Mouse (Mus musculus) stomach, postnatal 0 days (tissue): Measurements from ENCODE around the gene Creb5. TPM values are rescaled to one million over a fixed set of nuclear protein-coding genes. Genes with fewer than 3 reads are reported as not detected.

Experiments
- ATAC-seq: fragments of 200-750 bp; cut with Nextera tagmentation; 2 replicates; pipeline ENCODE4 v1.8.0; 2017; ENCODE audit not compliant: low FRiP score, low TSS enrichment
- DNase-seq: peaks from one replicate; pipeline ENCODE4 v3.0.0-alpha.2; 2016; ENCODE audit warnings: low spot score
- H3K27ac ChIP-seq: fragments of 300-500 bp; sonication (generic); replicated peaks from 2 replicates; pipeline ENCODE4 v1.5.1; 2014; ENCODE audit warnings: mild to moderate bottlenecking, control low read depth
- H3K27me3 ChIP-seq: fragments of 300-500 bp; sonication (generic); 2 replicates; pipeline ENCODE4 v1.6.1; 2014; ENCODE audit warnings: low read length; ENCODE audit not compliant: control insufficient read depth, insufficient read depth
- H3K36me3 ChIP-seq: fragments of 300-500 bp; sonication (generic); 2 replicates; pipeline ENCODE4 v1.6.1; 2014; ENCODE audit warnings: low read length, mixed read lengths; ENCODE audit not compliant: control insufficient read depth, insufficient read depth
- H3K4me1 ChIP-seq: fragments of 300-500 bp; sonication (generic); replicated peaks from 2 replicates; pipeline ENCODE4 v1.6.1; 2014; ENCODE audit warnings: antibody characterized with exemption; ENCODE audit not compliant: control insufficient read depth, insufficient read depth
- H3K4me2 ChIP-seq: fragments of 300-500 bp; sonication (generic); replicated peaks from 2 replicates; pipeline ENCODE4 v1.6.1; 2014; ENCODE audit warnings: low read depth, mild to moderate bottlenecking, control low read depth, moderate library complexity
- H3K4me3 ChIP-seq: fragments of 300-500 bp; sonication (generic); 2 replicates; pipeline ENCODE4 v1.5.1; 2014; ENCODE audit warnings: low read depth, low read length, control low read depth
- H3K9ac ChIP-seq: fragments of 300-500 bp; sonication (generic); 2 replicates; pipeline ENCODE4 v1.6.1; 2014; ENCODE audit warnings: mild to moderate bottlenecking, low read length, control low read depth, mixed read lengths
- H3K9me3 ChIP-seq: fragments of 300-500 bp; sonication (generic); 2 replicates; pipeline ENCODE4 v1.6.1; 2016; ENCODE audit warnings: low read length; ENCODE audit not compliant: control insufficient read depth
- CTCF ChIP-seq: IDR thresholded peaks from 2 replicates; pipeline ENCODE4 v1.5.1; 2016; ENCODE audit warnings: antibody characterized with exemption, low read depth, mild to moderate bottlenecking, moderate library complexity
- EP300 ChIP-seq: optimal IDR thresholded peaks from 2 replicates; pipeline ENCODE3; 2016; ENCODE audit warnings: antibody characterized with exemption
- WGBS: fragments of 180-500 bp; shearing (Covaris S2); extraction: QIAGEN DNeasy Blood & Tissue Kit; methylation state at CpG from one replicate; pipeline ENCODE4 v1.1.7; 2014; 5-methylcytosine and 5-hydroxymethylcytosine counted together
- polyA plus RNA-seq: library from polyadenylated mRNA; unstranded; fragments of >200 nt; fragmentation: Nextera tagmentation; extraction: Ambion mirVana; gene quantifications from 2 replicates; pipeline ENCODE4 v1.2.1, GENCODE M21; 2015

Creb5 gene
- polyA plus RNA-seq, 1 experiment from 2014 or later: 3.2 TPM

DNA sequence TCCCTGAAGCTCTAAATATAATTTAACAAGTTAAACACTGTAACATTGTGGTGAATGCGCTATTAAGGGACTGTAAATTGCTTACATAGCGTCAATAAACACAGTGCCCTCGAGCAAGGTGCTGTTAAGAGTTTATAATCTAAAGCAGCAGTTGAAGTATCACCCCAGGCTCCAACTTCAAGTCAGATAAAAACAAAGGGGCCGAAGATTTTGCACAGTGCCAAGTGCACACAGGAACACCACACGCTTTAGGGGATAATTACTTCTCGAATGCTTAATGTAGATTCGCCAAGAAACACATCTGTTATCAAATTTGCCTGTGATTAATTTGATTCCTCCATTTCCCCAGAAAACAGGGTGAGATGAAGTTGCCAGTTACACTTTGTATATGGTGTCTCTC lies 142.3 kb downstream of the Creb5 start:
- no peak for TF ChIP-seq CTCF
- no peak for TF ChIP-seq EP300
- H3K27me3 ChIP-seq: no peaks in the 10 kb centered on the region
- H3K4me1 ChIP-seq: no peaks in the 10 kb centered on the region
- no peak overlapping the region for H3K4me3 ChIP-seq
- 49% methylated on average over 7 of the region's 7 CpGs for WGBS
- no peaks in the 10 kb centered on the region for H3K9me3 ChIP-seq
- no peak overlapping the region for H3K27ac ChIP-seq
- no peak overlapping the region for H3K4me2 ChIP-seq
- no peak for DNase-seq
- H3K9ac ChIP-seq: no peak overlapping the region
- H3K36me3 ChIP-seq: no peaks in the 10 kb centered on the region
- ATAC-seq: no peak

DNA sequence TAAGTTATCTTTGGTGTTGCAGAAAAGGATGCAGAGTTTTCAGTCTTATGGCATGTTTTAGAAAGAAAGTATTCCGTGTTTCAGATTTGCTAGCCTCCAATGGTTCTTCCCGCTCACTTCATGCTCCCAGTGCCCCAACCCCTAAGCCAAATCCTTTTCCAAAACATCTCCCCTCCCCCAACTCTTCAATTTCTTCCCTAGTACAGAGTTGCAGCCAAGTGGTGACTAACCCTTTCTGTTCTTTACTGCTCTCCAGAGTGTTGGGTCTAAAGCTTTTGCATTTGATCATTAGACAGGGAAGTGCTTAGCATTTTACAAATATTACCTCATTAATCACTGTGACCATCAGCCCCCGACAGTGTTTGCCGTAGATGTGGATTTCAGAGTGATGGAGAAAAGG lies 142.8 kb downstream of the Creb5 start:
- Histone ChIP-seq H3K36me3 (no peaks in the 10 kb centered on the region), H3K9ac (0 out of 2 replicates have a peak overlapping the region, but pooled peaks have one; percentile 27), H3K4me2 (no peak overlapping the region; the same call in 1 of the 2 replicates), H3K4me1 (no peaks in the 10 kb centered on the region), H3K4me3 (no peak overlapping the region), H3K9me3 (no peaks in the 10 kb centered on the region), H3K27me3 (no peaks in the 10 kb centered on the region), H3K27ac (no peak overlapping the region)
- ATAC-seq: no peak
- TF ChIP-seq EP300 (no peak), CTCF (no peak)
- WGBS: 32% methylated on average over 4 of the region's 4 CpGs
- DNase-seq: no peak

DNA sequence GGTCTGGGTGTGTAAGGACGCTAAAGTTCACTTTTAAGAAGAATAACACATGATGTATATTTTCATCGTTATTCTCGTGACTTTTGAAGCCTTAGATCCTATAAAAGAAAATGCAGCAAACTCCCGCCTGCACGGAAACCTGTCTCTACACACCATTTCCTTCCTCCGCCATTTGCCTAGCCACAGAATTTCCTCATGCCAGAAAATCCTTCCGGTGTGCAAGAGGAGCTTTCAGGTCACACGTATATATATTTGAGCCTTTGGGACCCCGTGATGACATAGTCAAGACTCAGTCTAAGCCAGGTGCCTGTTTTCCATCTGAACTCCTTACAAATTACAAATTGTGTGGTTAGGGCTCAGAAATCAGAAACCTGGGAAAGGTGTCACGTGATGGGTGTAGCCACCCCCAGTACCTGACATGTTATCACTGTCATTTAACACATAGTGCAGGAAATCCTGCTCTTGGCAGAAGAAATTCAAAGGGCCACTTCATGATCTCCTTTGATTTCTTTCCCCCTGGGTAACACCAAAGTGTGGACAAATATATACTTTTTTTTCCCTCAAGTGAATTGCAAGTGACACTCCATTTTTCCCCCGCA lies 158.9 kb downstream of the Creb5 start:
- no peaks in the 10 kb centered on the region for H3K36me3 ChIP-seq
- H3K9me3 ChIP-seq: no peaks in the 10 kb centered on the region
- no peak overlapping the region for H3K4me3 ChIP-seq
- no peak overlapping the region for H3K27ac ChIP-seq
- no peak for TF ChIP-seq EP300
- no peak for TF ChIP-seq CTCF
- no peak overlapping the region for H3K9ac ChIP-seq
- H3K4me2 ChIP-seq: no peak overlapping the region
- DNase-seq: no peak
- 89% methylated on average over 11 of the region's 11 CpGs for WGBS
- no peaks in the 10 kb centered on the region for H3K4me1 ChIP-seq
- H3K27me3 ChIP-seq: no peaks in the 10 kb centered on the region
- no peak for ATAC-seq

DNA sequence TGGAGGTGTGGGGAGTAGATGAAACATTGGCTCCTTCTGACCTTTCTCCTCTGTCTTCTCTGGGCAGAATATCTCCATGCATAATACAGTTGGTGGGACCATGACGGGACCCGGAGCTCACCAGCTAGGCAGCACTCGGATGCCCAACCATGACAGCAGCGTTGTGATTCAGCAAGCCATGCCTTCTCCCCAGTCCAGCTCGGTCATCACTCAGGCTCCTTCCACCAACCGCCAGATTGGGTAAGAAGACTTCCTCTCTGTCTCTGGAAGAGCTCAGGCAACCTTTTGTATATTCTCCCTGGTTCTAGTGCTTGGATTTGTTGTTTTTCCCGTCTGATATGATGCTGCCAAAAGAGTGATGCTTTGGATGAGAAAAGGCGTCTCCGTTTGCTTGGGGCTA lies 160.4 kb downstream of the Creb5 start:
- TF ChIP-seq EP300 (no peak), CTCF (no peak)
- WGBS: 89% methylated on average over 9 of the region's 9 CpGs
- Histone ChIP-seq H3K36me3 (no peaks in the 10 kb centered on the region), H3K9ac (no peak overlapping the region), H3K4me3 (no peak overlapping the region), H3K27ac (no peak overlapping the region), H3K27me3 (no peaks in the 10 kb centered on the region), H3K4me1 (no peaks in the 10 kb centered on the region), H3K4me2 (no peak overlapping the region), H3K9me3 (no peaks in the 10 kb centered on the region)
- ATAC-seq (no peak), DNase-seq (no peak)

DNA sequence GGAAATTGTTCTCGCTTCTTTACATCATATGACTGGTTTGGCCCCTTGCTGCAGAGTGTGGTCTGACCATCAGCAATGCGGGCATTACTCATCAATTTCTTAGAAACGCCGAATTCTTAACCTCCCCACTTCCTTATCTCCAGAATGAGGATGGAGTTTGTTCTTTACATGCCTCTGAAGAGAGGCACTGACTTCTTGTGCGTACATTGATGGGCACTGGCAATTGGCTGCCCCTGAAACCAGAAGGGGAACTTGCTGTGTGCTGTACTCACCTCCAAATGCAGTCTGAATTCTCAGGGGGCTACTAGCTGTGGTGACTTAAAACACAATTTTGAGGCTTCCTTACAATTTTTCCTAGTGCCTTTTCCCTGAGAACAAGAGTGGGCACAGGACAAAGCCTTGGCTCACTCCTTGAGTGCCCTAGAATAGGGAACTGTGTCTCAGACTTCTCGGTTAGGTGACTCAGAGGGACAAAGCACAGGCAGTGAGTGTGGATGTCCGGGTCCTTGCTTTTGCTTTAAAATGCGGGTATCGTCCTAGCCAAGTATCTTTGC lies 161.3 kb downstream of the Creb5 start:
- TF ChIP-seq CTCF: no peak
- no peak for TF ChIP-seq EP300
- WGBS: 77% methylated on average over 9 of the region's 9 CpGs
- H3K27ac ChIP-seq: no peak overlapping the region

DNA sequence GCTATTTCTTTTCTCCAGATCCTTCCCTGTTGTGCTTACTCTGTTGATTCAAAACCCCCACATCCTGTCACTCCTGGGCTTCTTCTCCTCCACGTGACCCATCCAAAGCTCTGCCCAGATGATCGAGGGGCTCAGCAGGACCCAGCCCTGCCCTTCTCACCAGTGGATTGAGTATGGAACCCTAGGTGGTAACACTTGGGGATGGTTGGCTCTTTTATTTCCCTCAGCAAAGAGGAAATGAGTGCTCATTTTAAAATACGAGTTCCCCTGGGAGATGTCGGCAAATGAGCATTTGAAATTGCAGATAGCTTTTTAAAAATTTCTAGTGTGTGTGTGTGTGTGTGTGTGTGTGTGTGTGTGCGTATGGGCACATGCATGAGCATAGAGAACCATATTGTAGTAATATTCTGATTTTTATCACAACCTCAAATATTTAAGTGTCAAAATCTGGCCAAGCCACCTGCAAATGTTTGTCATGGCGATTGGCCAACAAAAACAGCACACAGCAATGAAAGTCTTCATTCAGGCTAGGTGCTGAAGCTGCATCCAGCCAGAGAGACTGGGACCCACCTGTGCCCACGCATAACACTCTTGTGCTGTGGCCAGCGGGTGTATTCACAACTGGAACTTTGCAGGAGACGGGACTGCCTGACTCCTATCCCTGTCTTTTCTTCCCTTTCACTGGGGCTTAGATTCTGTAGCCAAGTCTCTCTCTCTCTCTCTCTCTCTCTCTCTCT lies 162.5 kb downstream of the Creb5 start:
- DNase-seq: peak; percentile 71
- no peak overlapping the region for H3K4me2 ChIP-seq

More for the DNA sequence above, 161.3 kb downstream of the Creb5 start:
- no peaks in the 10 kb centered on the region for H3K27me3 ChIP-seq
- no peak overlapping the region for H3K4me3 ChIP-seq
- H3K9me3 ChIP-seq: no peaks in the 10 kb centered on the region
- DNase-seq (no peak), ATAC-seq (no peak)
- no peak overlapping the region for H3K9ac ChIP-seq
- no peaks in the 10 kb centered on the region for H3K4me1 ChIP-seq
- H3K36me3 ChIP-seq: no peaks in the 10 kb centered on the region
- H3K4me2 ChIP-seq: no peak overlapping the region

More for the DNA sequence above, 162.5 kb downstream of the Creb5 start:
- Histone ChIP-seq H3K4me3 (no peak overlapping the region), H3K9me3 (no peaks in the 10 kb centered on the region), H3K36me3 (no peaks in the 10 kb centered on the region), H3K4me1 (no peaks in the 10 kb centered on the region), H3K27me3 (no peaks in the 10 kb centered on the region), H3K9ac (no peak overlapping the region), H3K27ac (no peak overlapping the region)
- WGBS: 38% methylated on average over 9 of the region's 9 CpGs
- TF ChIP-seq EP300 (no peak), CTCF (no peak)
- peak; percentile 74; the same call in 1 of the 2 replicates for ATAC-seq
